In the genomic region with DNA sequence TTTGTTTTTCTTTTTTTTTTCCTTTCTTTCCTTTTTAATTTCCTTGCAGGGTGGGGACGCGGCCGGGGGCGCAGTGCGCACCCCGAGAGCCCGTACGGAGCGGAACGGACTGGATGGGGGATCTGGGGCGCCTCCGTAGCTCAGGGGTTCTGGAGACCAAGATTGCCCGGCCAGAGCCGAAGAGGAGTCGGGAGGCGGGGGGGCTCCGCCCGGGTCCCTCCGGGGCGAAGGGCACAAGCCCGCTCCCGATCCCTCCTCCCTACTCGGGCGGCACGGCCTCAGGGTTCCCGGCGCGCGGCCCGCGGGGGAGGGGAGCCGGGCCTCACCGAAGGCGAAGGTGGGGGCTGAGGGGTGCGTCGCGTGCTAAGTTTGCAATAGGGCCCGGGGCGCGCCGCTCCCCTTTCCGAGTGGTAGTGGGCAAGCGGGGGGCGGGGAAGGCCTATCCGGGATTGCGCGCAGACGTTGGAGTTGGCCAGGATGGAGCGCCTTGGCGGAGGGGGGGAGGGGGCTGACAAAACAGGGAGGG, we compare ENCODE assay signal across 8 mouse cellular contexts. TPM values are rescaled to one million over a fixed set of nuclear protein-coding genes. Genes with fewer than 3 reads are reported as not detected.
DNase-seq lines count a peak whose midpoint lies in the region; ATAC-seq and TF ChIP-seq lines count a peak whose summit lies in the region.

No protein-coding gene starts in this region.

- peak overlapping the region; percentile 86 to 96 for H3K4me3 ChIP-seq in ES-E14 (ENCODE audit: insufficient read depth in 1 of 2, low read depth in 1 of 2, low read length in 2 of 2, poor library complexity in 1 of 2, severe bottlenecking in 1 of 2)
- peak overlapping the region; percentile 91 for H3K4me3 ChIP-seq in forebrain, embryonic 10.5 days
- H3K4me3 ChIP-seq in heart, embryonic 16.5 days (ENCODE audit: low read length), result peak overlapping the region; percentile 82

- 1% methylated on average over 49 of the region's 50 CpGs for WGBS in forebrain, embryonic 10.5 days
- under 1% methylated on average over 40 of the region's 50 CpGs for WGBS in heart, embryonic 16.5 days

- peaks cover 0 to 21% of the 10 kb centered on the region in 2 experiments; a peak in 3 of 4 replicates for H3K4me1 ChIP-seq in ES-E14 (ENCODE audit: control insufficient read depth in 2 of 2, insufficient read depth in 2 of 2, low read length in 2 of 2, poor library complexity in 1 of 2)
- peaks cover 64% of the 10 kb centered on the region for H3K4me1 ChIP-seq in forebrain, embryonic 10.5 days
- peaks cover 50% of the 10 kb centered on the region for H3K4me1 ChIP-seq in heart, embryonic 16.5 days (ENCODE audit: control insufficient read depth, insufficient read depth, low read length)

- peak overlapping the region; percentile 87 for H3K4me2 ChIP-seq in heart, embryonic 16.5 days (ENCODE audit: low read depth, low read length)

- no peaks in the 10 kb centered on the region for H3K36me3 ChIP-seq in ES-E14 (ENCODE audit: control insufficient read depth, insufficient read depth, low read length, poor library complexity, severe bottlenecking)
- H3K36me3 ChIP-seq in forebrain, embryonic 10.5 days (replicated peaks), result peaks cover 4% of the 10 kb centered on the region
- H3K36me3 ChIP-seq in heart, embryonic 16.5 days (ENCODE audit: control insufficient read depth, insufficient read depth), result no peaks in the 10 kb centered on the region

- H3K9ac ChIP-seq in ES-E14 (ENCODE audit: insufficient read depth, low read depth, low read length, poor library complexity, severe bottlenecking), result peak overlapping the region; percentile 91
- peak overlapping the region; percentile 89 for H3K9ac ChIP-seq in heart, embryonic 16.5 days (ENCODE audit: low read length)

- no peaks in the 10 kb centered on the region for H3K9me3 ChIP-seq in ES-E14 (ENCODE audit: control insufficient read depth, insufficient read depth, low read depth, low read length)
- H3K9me3 ChIP-seq in forebrain, embryonic 10.5 days, result no peaks in the 10 kb centered on the region
- no peaks in the 10 kb centered on the region for H3K9me3 ChIP-seq in heart, embryonic 16.5 days (replicated peaks; ENCODE audit: control insufficient read depth, low read length)

- ATAC-seq in heart, embryonic 16.5 days (replicated peaks; ENCODE audit: extremely low read depth, insufficient read depth, low FRiP score), result peak; percentile 7

- in situ Hi-C loops in ES-E14 (cut with MboI; ENCODE audit: low sequenced_read_pairs in 2 of 2, unreplicated experiment in 2 of 2), result no loop called here

- peaks cover 36% of the 10 kb centered on the region for H3K27me3 ChIP-seq in forebrain, embryonic 10.5 days (ENCODE audit: poor library complexity, severe bottlenecking)
- H3K27me3 ChIP-seq in heart, embryonic 16.5 days (ENCODE audit: control insufficient read depth, insufficient read depth, low read length), result no peaks in the 10 kb centered on the region; the same call in 1 of the 2 replicates

- no peak for DNase-seq in ES-E14 (ENCODE audit: low read depth, low spot score)
- peak; percentile 82 for DNase-seq in adrenal gland, postnatal 25 days
- DNase-seq in forebrain, embryonic 10.5 days (ENCODE audit: extremely low spot score, low spot score), result peak; percentile 83
- peak; percentile 82 to 96 for DNase-seq in kidney, postnatal 25 days
- peak; percentile 84 to 88 for DNase-seq in lung, postnatal 4 days
- DNase-seq in spleen, adult 12 weeks (ENCODE audit: low spot score), result peak; percentile 69
- no peak for DNase-seq in yolk sac, embryonic 10.5 days (ENCODE audit: low spot score)

- H3K27ac ChIP-seq in ES-E14 (ENCODE audit: insufficient read depth, low read depth, low read length, poor library complexity, severe bottlenecking), result peak overlapping the region; percentile 86
- H3K27ac ChIP-seq in forebrain, embryonic 10.5 days, result peak overlapping the region; percentile 97
- peak overlapping the region; percentile 97 for H3K27ac ChIP-seq in heart, embryonic 16.5 days (ENCODE audit: low read length)

TF ChIP-seq in ES-E14, 5 proteins besides CTCF, POLR2A, EP300 and RAD21:
- no peak for TF ChIP-seq ZNF384 (IDR thresholded peaks at IDR 0.05; ENCODE audit: low read depth, low read length)
- TF ChIP-seq ZC3H11A (IDR thresholded peaks at IDR 0.05; ENCODE audit: borderline replicate concordance, low read depth, low read length), result no peak
- no peak for TF ChIP-seq HCFC1 (IDR thresholded peaks at IDR 0.05; ENCODE audit: borderline replicate concordance, insufficient read depth, low read length)
- no peak for TF ChIP-seq MAFK (IDR thresholded peaks at IDR 0.05; ENCODE audit: insufficient read depth, low read depth, low read length)
- no peak for TF ChIP-seq CHD2 (IDR thresholded peaks at IDR 0.05; ENCODE audit: low read depth, low read length)
TF ChIP-seq in ES-E14: peak in this region for 0.

RNA-seq across cellular contexts. Expression of a gene that starts 1.7 kb away (rescaled TPM):
- total RNA-seq in ES-E14 (2012; rRNA removed), result 15.7 and 30.1 TPM in 2 replicates
- total RNA-seq in adrenal gland, postnatal 25 days (2021), result 72.8 and 96.8 TPM in 2 replicates
- polyA plus RNA-seq in forebrain, embryonic 10.5 days (2016; fragmentation: Nextera tagmentation; extraction: Ambion mirVana), result 6.8 and 7.5 TPM in 2 replicates
- 25.5 and 30.1 TPM in 2 replicates for polyA plus RNA-seq in heart, embryonic 16.5 days (2015; fragmentation: Nextera tagmentation; extraction: Ambion mirVana)

RNA-seq across cellular contexts. Expression of a gene that starts 31.0 kb away (rescaled TPM):
- 37.8 and 50.7 TPM in 2 replicates for total RNA-seq in ES-E14 (2012; rRNA removed)
- total RNA-seq in adrenal gland, postnatal 25 days (2021), result 33.1 and 36.9 TPM in 2 replicates
- 56.2 and 58.7 TPM in 2 replicates for polyA plus RNA-seq in forebrain, embryonic 10.5 days (2016; fragmentation: Nextera tagmentation; extraction: Ambion mirVana)
- 34.7 and 37.5 TPM in 2 replicates for polyA plus RNA-seq in heart, embryonic 16.5 days (2015; fragmentation: Nextera tagmentation; extraction: Ambion mirVana)

RNA-seq across cellular contexts. Expression of a gene that starts 31.1 kb away (rescaled TPM):
- total RNA-seq in ES-E14 (2012; rRNA removed), result 115 and 121 TPM in 2 replicates
- 182 and 184 TPM in 2 replicates for total RNA-seq in adrenal gland, postnatal 25 days (2021)
- polyA plus RNA-seq in forebrain, embryonic 10.5 days (2016; fragmentation: Nextera tagmentation; extraction: Ambion mirVana), result 186 and 206 TPM in 2 replicates
- polyA plus RNA-seq in heart, embryonic 16.5 days (2015; fragmentation: Nextera tagmentation; extraction: Ambion mirVana), result 143 and 152 TPM in 2 replicates

RNA-seq across cellular contexts. Expression of a gene that starts 38.1 kb away (rescaled TPM):
- 0.94 and 2.2 TPM in 2 replicates for total RNA-seq in ES-E14 (2012; rRNA removed)
- 1.6 and 2.7 TPM in 2 replicates for total RNA-seq in adrenal gland, postnatal 25 days (2021)
- polyA plus RNA-seq in forebrain, embryonic 10.5 days (2016; fragmentation: Nextera tagmentation; extraction: Ambion mirVana), result 0.14 and 0.22 TPM in 2 replicates
- 0.70 and 1.00 TPM in 2 replicates for polyA plus RNA-seq in heart, embryonic 16.5 days (2015; fragmentation: Nextera tagmentation; extraction: Ambion mirVana)

RNA-seq across cellular contexts. Expression of a gene that starts 39.7 kb away (rescaled TPM):
- total RNA-seq in ES-E14 (2012; rRNA removed), result 2,093 and 2,486 TPM in 2 replicates
- total RNA-seq in adrenal gland, postnatal 25 days (2021), result 1,495 and 1,572 TPM in 2 replicates
- polyA plus RNA-seq in forebrain, embryonic 10.5 days (2016; fragmentation: Nextera tagmentation; extraction: Ambion mirVana), result 596 and 599 TPM in 2 replicates
- polyA plus RNA-seq in heart, embryonic 16.5 days (2015; fragmentation: Nextera tagmentation; extraction: Ambion mirVana), result 435 and 443 TPM in 2 replicates

Comparison
In these comparisons a context has a peak if more than half of its experiments do, and no peak if none do; other contexts are left out.
1. DNase-seq: peak in adrenal gland, postnatal 25 days (single experiment), forebrain, embryonic 10.5 days (single experiment), kidney, postnatal 25 days (2 of 2), lung, postnatal 4 days (2 of 2) and spleen, adult 12 weeks (single experiment); none in ES-E14 (single experiment) and yolk sac, embryonic 10.5 days (single experiment).
2. Peak in every context shown above with its lines, with median percentiles within 50 percentile points of each other: H3K27ac ChIP-seq and H3K4me3 ChIP-seq.